Mouse (Mus musculus): ENCODE measurements around the gene Syne3. TPM values are rescaled to one million over a fixed set of nuclear protein-coding genes. Genes with fewer than 3 reads are reported as not detected.

The Syne3 gene
- polyA plus RNA-seq, 1 experiment from 2014 or later = 0.11 TPM

DNA sequence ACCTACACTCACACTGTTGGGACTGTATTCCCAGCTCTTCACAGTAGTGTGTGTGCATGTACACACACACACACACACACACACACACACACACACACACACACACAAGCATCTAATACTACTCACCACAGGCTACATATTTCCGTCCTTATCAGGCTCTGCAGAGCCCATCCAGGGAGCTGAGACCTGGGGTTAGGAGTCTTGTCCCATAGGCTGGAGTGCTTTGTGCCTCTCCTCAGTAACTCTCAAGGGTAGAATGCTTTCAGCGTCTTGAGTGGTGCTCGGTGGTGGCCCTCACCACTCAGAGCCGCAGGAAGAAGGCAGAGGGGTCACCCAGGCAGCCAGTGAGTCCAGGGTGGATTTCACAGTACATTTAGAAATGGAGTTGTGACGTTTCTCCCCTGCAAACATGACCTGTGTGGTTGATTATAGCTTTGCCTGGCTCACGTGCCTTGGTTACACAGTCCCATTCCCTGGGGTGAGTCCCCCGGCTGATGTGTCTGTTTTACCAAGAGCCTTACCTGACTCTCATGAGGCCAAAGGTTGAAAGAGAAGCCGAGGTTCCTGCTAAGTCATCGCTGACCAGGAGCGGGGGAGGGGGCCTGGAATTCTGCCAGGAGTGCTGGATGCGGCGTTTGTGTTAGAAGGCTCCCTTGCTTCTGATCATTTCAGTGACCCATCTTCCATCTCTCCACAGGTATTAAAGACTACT is 30.1 kb upstream of the Syne3 start:
- Histone ChIP-seq H3K27ac (ENCODE audit: low read depth, low read length) (no peak overlapping the region), H3K4me2 (replicated peaks; ENCODE audit: low read depth, low read length) (no peak overlapping the region), H3K9me3 (ENCODE audit: control insufficient read depth, low read length) (no peaks in the 10 kb centered on the region), H3K27me3 (ENCODE audit: control insufficient read depth, insufficient read depth, low read length) (no peaks in the 10 kb centered on the region), H3K36me3 (ENCODE audit: control insufficient read depth, insufficient read depth, low read length) (0 out of 2 replicates have a peak, but pooled peaks cover 4% of the 10 kb centered on the region), H3K9ac (ENCODE audit: low read depth, low read length) (no peak overlapping the region), H3K4me3 (ENCODE audit: low read depth, low read length) (no peak overlapping the region), H3K4me1 (replicated peaks; ENCODE audit: control insufficient read depth, insufficient read depth, low read length) (no peaks in the 10 kb centered on the region)
- 71% methylated on average over 12 of the region's 12 CpGs for WGBS
- DNase-seq (ENCODE audit: low spot score) (no peak), ATAC-seq (ENCODE audit: low FRiP score) (no peak)

DNA sequence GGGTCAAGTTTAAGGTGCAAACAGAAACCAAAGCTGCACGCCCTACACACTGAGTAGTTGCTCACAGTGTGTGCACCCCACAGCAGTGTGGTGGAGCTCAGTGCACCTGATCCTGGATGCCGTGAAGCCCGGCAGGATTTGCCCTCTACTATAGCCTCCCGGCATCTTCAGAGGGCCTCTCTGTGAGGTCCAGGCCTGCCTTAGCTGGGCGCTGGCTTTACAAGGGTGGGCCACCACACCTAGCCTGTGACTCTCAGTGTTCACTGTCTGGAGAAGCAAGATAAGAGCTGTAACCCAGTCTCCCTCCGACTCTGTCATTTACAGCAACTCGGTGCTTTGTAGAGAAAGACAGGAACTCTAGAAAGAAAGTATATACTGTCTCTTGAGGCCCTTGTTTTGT is 29.3 kb upstream of the Syne3 start:
- ATAC-seq (ENCODE audit: low FRiP score) = no peak
- 91% methylated on average over 7 of the region's 7 CpGs for WGBS
- no peak overlapping the region for H3K4me3 ChIP-seq (ENCODE audit: low read depth, low read length)

DNA sequence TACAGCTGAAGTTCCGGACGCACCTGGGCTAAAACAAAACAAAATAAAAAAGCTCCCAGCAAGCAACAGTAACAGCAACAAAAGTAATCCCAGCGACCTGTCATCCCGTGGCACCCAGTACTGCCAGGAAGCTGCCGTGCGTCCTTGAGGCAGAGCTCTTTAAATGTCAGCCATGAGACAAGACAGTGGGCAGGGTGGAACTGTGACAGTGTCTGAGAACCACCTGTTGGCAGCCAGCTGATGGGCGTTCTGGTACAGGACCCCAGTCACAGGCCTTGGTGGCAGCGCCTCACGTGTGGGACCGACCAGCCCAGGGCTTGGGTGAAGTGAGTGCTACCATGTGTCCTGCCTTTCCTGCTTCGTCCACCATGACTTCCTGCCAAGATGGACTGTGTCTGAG is 28.6 kb upstream of the Syne3 start:
- Histone ChIP-seq H3K4me3 (ENCODE audit: low read depth, low read length) (no peak overlapping the region), H3K36me3 (ENCODE audit: control insufficient read depth, insufficient read depth, low read length) (0 out of 2 replicates have a peak, but pooled peaks cover 4% of the 10 kb centered on the region), H3K4me2 (replicated peaks; ENCODE audit: low read depth, low read length) (no peak overlapping the region), H3K9ac (ENCODE audit: low read depth, low read length) (no peak overlapping the region), H3K9me3 (ENCODE audit: control insufficient read depth, low read length) (no peaks in the 10 kb centered on the region), H3K27me3 (ENCODE audit: control insufficient read depth, insufficient read depth, low read length) (no peaks in the 10 kb centered on the region), H3K4me1 (replicated peaks; ENCODE audit: control insufficient read depth, insufficient read depth, low read length) (peaks cover 3% of the 10 kb centered on the region; the same call in 1 of the 2 replicates), H3K27ac (ENCODE audit: low read depth, low read length) (no peak overlapping the region)
- WGBS = 85% methylated on average over 11 of the region's 11 CpGs
- DNase-seq (ENCODE audit: low spot score) (no peak), ATAC-seq (ENCODE audit: low FRiP score) (no peak)

More for the DNA sequence above, 29.3 kb upstream of the Syne3 start:
- no peak overlapping the region for H3K27ac ChIP-seq (ENCODE audit: low read depth, low read length)
- no peak overlapping the region for H3K9ac ChIP-seq (ENCODE audit: low read depth, low read length)
- peaks cover 3% of the 10 kb centered on the region; the same call in 1 of the 2 replicates for H3K4me1 ChIP-seq (replicated peaks; ENCODE audit: control insufficient read depth, insufficient read depth, low read length)
- no peak for DNase-seq (ENCODE audit: low spot score)
- H3K9me3 ChIP-seq (ENCODE audit: control insufficient read depth, low read length) = no peaks in the 10 kb centered on the region
- H3K36me3 ChIP-seq (ENCODE audit: control insufficient read depth, insufficient read depth, low read length) = 0 out of 2 replicates have a peak, but pooled peaks cover 4% of the 10 kb centered on the region
- no peak overlapping the region for H3K4me2 ChIP-seq (replicated peaks; ENCODE audit: low read depth, low read length)
- no peaks in the 10 kb centered on the region for H3K27me3 ChIP-seq (ENCODE audit: control insufficient read depth, insufficient read depth, low read length)

DNA sequence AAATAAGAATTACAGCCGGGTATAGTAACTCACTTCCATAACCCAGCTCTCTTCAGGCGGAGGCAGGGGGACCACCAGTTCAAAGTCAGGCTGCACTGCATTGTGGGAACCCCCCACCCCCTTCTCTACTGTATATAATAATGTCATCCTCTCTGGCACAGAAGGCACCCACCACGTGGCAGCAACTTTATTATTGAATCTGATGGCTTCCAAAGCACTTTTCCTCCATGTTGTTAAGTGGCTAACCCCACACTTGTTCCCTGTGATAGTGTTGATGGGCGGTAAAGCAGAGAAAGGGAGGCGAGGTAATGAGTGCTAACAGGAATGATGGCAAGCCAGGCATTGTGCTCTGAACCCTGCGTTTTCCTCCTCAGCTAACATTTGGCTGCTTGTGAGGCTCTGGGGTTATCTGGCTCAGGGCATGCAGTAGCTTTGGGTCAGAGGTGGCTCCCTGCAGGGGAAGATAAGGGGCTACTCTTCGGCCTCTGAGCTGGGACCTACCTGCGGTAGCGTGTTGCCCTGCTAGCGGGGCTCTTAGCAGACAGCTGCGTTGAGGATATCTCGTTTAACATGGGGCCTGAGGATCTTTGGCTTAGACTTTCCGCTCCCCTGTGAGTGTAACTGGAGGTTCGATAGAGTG is 24.6 kb upstream of the Syne3 start:
- no peaks in the 10 kb centered on the region for H3K27me3 ChIP-seq (ENCODE audit: control insufficient read depth, insufficient read depth, low read length)
- no peak overlapping the region for H3K27ac ChIP-seq (ENCODE audit: low read depth, low read length)
- H3K9ac ChIP-seq (ENCODE audit: low read depth, low read length) = no peak overlapping the region
- H3K4me3 ChIP-seq (ENCODE audit: low read depth, low read length) = no peak overlapping the region
- no peak for ATAC-seq (ENCODE audit: low FRiP score)
- 81% methylated on average over 14 of the region's 14 CpGs for WGBS
- no peaks in the 10 kb centered on the region for H3K9me3 ChIP-seq (ENCODE audit: control insufficient read depth, low read length)
- no peaks in the 10 kb centered on the region for H3K36me3 ChIP-seq (ENCODE audit: control insufficient read depth, insufficient read depth, low read length)
- DNase-seq (ENCODE audit: low spot score) = no peak
- peaks cover 11% of the 10 kb centered on the region; the same call in 1 of the 2 replicates for H3K4me1 ChIP-seq (replicated peaks; ENCODE audit: control insufficient read depth, insufficient read depth, low read length)
- H3K4me2 ChIP-seq (replicated peaks; ENCODE audit: low read depth, low read length) = peak overlapping the region; percentile 83

DNA sequence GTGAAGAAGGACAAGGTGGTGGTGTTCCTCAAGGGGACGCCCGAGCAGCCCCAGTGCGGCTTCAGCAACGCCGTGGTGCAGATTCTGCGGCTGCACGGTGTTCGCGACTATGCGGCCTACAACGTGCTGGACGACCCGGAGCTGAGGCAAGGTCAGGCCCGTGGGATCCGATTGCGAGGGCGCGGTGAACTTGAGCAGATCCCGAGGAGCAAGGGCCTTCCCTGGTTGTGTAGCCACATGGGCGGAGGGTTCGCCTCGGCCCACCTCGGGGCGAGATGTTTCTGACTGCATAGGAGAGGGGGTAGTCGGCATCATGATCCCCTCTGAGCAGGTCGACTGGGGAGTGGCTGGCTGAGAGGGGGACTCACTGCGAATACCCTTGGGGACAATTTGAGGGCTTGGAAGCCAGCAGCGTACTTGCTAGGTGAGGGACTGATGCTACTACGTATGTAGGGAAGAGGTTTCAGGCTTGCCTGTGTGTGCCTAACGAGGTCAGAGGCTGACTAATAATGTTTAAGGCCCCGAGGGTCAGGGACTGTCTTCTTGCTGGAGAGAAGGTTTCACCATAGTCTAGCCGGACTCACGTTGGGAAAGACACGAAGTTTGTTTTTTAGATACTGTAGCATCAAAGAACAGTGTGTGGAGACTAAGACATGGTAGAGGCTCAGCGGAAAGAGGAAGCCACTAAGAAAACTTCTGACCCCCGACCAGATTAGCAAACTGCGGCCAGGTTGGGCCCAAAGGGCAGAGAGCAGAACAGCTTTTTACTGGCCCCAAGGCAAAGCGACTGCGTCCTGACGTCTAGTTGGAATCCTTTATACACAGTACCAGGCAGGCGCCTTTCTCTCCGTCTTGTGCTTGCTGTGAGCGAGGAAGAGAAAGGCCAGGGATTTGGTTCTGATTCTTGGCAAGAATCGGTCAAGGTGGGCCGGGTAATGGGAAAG is 23.5 kb upstream of the Syne3 start:
- 4% methylated on average over 45 of the region's 45 CpGs for WGBS
- Histone ChIP-seq H3K9ac (ENCODE audit: low read depth, low read length) (peak overlapping the region; percentile 90), H3K36me3 (ENCODE audit: control insufficient read depth, insufficient read depth, low read length) (no peaks in the 10 kb centered on the region), H3K4me2 (replicated peaks; ENCODE audit: low read depth, low read length) (peak overlapping the region; percentile 83), H3K4me1 (replicated peaks; ENCODE audit: control insufficient read depth, insufficient read depth, low read length) (peaks cover 11% of the 10 kb centered on the region; the same call in 1 of the 2 replicates), H3K27me3 (ENCODE audit: control insufficient read depth, insufficient read depth, low read length) (no peaks in the 10 kb centered on the region), H3K9me3 (ENCODE audit: control insufficient read depth, low read length) (no peaks in the 10 kb centered on the region), H3K4me3 (ENCODE audit: low read depth, low read length) (peak overlapping the region; percentile 90), H3K27ac (ENCODE audit: low read depth, low read length) (peak overlapping the region; percentile 70)
- ATAC-seq (ENCODE audit: low FRiP score) = peak; percentile 66
- no peak for DNase-seq (ENCODE audit: low spot score)

DNA sequence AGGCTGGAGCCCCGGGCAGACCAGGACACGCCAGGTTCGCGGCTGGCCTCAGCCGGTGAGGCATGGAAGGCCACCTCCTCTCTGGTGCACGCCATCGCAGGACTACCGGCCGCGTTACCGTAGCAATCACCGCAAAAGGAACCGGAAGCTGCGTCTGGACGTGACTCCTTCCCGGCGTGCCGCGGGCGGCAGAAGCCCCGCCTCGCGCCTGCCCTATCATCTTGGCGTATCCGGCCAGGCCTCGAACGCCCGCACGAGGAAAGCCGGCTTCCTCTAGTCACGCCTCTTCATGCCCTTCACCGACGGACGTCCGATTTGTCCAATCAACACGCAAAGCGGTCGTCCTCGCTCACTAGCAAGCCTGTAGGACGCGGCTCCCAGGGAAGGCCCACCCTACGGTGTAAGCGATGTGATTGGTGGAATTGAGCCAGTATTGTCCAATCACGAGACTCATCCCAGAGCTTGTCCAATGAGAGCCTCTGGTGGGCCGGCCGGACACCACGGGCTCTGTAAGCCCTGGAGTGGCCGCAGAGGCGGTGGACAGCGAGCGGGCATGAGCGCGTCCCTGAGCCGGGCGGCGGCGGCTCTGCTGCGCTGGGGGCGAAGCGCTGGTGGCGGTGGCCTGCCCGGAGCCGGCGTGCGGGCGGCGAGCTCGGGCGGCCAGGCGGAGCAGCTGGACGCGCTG is 22.7 kb upstream of the Syne3 start, which contains the start of gene Glrx5:
TSS of gene Glrx5 (plus strand) at position 542 of the 685 bp plus-strand sequence.
- WGBS = under 1% methylated on average over 68 of the region's 72 CpGs
- Histone ChIP-seq H3K27me3 (ENCODE audit: control insufficient read depth, insufficient read depth, low read length) (no peaks in the 10 kb centered on the region), H3K4me1 (replicated peaks; ENCODE audit: control insufficient read depth, insufficient read depth, low read length) (peaks cover 11% of the 10 kb centered on the region; the same call in 1 of the 2 replicates), H3K36me3 (ENCODE audit: control insufficient read depth, insufficient read depth, low read length) (no peaks in the 10 kb centered on the region), H3K4me2 (replicated peaks; ENCODE audit: low read depth, low read length) (peak within 1 kb of the TSS; percentile 89), H3K27ac (ENCODE audit: low read depth, low read length) (peak within 1 kb of the TSS; percentile 70), H3K9me3 (ENCODE audit: control insufficient read depth, low read length) (no peaks in the 10 kb centered on the region), H3K9ac (ENCODE audit: low read depth, low read length) (peak within 1 kb of the TSS; percentile 90), H3K4me3 (ENCODE audit: low read depth, low read length) (peak within 1 kb of the TSS; percentile 90)
- DNase-seq (ENCODE audit: low spot score) (peak; percentile 98), ATAC-seq (ENCODE audit: low FRiP score) (peak; percentile 100)

DNA sequence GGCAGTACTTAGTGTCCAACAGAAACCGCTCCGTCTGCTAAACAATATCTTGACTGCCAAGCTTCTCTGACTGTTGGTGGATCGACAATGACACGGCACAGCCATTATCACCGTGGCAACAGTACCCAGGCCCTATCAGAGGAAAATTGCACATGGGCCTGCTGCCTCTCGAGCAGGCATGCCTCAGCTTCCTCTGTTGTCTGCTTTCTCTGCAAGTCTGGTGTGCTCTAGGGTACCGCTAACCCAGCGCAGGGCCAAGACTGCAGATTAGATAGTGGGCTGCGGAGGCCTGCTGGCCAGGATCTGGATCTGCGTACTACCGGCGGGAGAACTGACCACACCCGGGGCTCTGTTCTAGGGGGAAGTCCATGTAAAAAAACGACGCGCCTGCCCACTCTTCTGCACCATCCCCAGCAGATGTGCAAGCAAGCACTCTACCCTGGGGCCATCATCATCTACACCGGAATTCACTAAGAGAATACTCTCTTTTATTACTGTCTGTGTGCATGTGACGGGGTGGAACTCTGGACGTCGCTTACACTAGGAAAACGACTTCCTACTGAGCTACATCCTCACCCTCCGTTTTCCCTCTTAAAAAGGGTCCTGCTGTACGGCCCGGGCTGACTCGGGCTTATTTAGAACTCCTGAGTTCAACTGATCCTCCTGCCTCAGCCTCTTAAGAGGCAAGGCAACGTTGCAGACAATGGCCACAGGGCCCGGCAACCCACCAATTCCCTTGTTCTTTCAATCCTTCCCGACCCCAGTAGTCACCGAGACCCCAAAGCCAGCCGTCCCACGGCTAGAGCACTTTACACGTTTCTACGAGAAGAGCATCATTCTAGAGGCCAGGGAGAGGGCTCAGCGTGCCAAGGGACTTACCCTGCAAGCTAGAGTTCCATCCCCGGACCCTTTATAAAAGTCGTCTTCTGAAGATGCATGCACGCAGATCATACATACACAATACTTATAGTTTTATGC is 21.8 kb upstream of the Syne3 start:
- WGBS = 8% methylated on average over 37 of the region's 37 CpGs

More for the DNA sequence above, 21.8 kb upstream of the Syne3 start:
- DNase-seq (ENCODE audit: low spot score) (peak; percentile 50), ATAC-seq (ENCODE audit: low FRiP score) (no peak)
- peak overlapping the region; percentile 89 for H3K4me2 ChIP-seq (replicated peaks; ENCODE audit: low read depth, low read length)
- no peaks in the 10 kb centered on the region for H3K27me3 ChIP-seq (ENCODE audit: control insufficient read depth, insufficient read depth, low read length)
- H3K27ac ChIP-seq (ENCODE audit: low read depth, low read length) = peak overlapping the region; percentile 63; the same call in 1 of the 2 replicates
- H3K36me3 ChIP-seq (ENCODE audit: control insufficient read depth, insufficient read depth, low read length) = no peaks in the 10 kb centered on the region
- peaks cover 11% of the 10 kb centered on the region; the same call in 1 of the 2 replicates for H3K4me1 ChIP-seq (replicated peaks; ENCODE audit: control insufficient read depth, insufficient read depth, low read length)
- H3K4me3 ChIP-seq (ENCODE audit: low read depth, low read length) = peak overlapping the region; percentile 65
- H3K9ac ChIP-seq (ENCODE audit: low read depth, low read length) = peak overlapping the region; percentile 79
- no peaks in the 10 kb centered on the region for H3K9me3 ChIP-seq (ENCODE audit: control insufficient read depth, low read length)
